Mouse (Mus musculus): ENCODE results near the gene Ccnd3. TPM values are rescaled to one million over a fixed set of nuclear protein-coding genes. Genes with fewer than 3 reads are reported as not detected.

Gene Ccnd3
- polyA plus RNA-seq, 1 experiment = 417 TPM

DNA sequence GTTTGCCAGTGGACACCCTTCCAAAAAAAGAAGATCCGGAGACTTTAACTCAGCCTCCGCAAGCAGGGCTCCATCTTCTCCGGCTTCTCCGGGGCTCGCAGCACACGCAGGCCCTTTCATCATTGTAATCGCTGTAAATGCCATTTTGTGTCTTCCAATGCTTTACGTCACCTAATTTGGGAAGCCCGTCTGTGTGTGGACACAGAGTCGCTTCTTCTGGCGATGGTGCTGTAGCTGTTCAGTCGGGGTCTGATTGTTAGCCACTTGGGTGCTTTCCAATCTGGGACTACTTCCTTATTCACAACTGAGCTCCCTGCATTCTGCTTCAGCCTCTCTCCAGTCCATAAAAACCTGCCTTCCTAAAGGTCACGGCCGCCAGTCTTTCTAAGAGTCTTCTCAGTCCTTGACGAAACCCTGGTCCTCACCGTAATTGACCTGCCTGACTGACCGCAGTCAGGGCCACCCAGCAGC lies 41.0 kb downstream of the Ccnd3 start:
- peaks cover 8% of the 10 kb centered on the region for H3K4me1 ChIP-seq (ENCODE audit: control insufficient read depth, insufficient read depth, low read length)
- WGBS = 79% methylated on average over 17 of the region's 17 CpGs
- no peak overlapping the region for H3K4me3 ChIP-seq (replicated peaks; ENCODE audit: control insufficient read depth, low read depth, low read length)
- TF ChIP-seq CTCF (IDR thresholded peaks at IDR 0.05; ENCODE audit: control insufficient read depth, insufficient read depth, low read length) (no peak), POLR2A (IDR thresholded peaks at IDR 0.05; ENCODE audit: borderline replicate concordance, control insufficient read depth, low read depth, low read length) (no peak)
- no peak overlapping the region for H3K27ac ChIP-seq (ENCODE audit: control insufficient read depth, insufficient read depth, low read depth, low read length, poor library complexity)

DNA sequence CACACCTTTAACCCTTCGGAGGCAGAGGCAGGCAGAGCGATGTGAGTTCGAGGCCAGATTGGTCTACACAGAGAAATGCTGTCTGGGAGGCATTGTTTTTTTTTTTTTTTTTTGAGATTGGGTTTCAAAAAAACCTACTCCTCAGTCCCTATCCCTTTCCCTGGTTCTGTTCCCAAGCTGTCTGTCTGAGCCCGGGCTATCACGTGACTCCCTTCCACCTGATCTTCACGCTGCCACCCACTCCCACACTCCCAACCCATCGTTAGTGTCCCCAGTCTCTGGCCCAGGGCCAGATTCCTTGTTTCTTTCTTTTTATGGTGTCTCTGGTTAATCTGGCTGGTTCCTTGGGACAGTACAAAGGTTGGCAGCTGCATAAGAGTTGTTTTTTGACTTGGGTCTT lies 46.2 kb downstream of the Ccnd3 start:
- no peak for TF ChIP-seq POLR2A (IDR thresholded peaks at IDR 0.05; ENCODE audit: borderline replicate concordance, control insufficient read depth, low read depth, low read length)
- TF ChIP-seq CTCF (IDR thresholded peaks at IDR 0.05; ENCODE audit: control insufficient read depth, insufficient read depth, low read length) = no peak

DNA sequence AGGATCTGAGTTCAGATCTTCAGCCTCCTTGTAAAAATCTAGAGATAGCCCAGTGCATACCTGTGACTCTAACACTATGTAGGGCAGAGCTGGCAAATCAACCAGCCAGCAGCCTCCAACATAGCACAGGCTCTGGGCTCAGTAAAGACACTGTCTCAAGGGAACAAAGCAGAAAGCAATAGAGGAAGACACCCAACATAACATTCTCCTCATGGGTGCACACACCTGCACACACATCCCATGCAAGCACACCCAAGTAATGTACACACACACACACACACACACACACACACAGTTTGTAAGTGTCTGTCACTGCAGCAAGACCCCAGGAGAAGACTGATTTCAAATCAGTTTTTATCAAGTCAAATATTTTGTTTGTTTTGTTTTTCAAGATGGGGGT lies 48.1 kb downstream of the Ccnd3 start:
- Histone ChIP-seq H3K27ac (ENCODE audit: control insufficient read depth, insufficient read depth, low read depth, low read length, poor library complexity) (peak overlapping the region; percentile 2; the same call in 1 of the 2 replicates), H3K4me1 (ENCODE audit: control insufficient read depth, insufficient read depth, low read length) (no peaks in the 10 kb centered on the region; the same call in 1 of the 2 replicates), H3K4me3 (replicated peaks; ENCODE audit: control insufficient read depth, low read depth, low read length) (no peak overlapping the region)
- no peak for TF ChIP-seq CTCF (IDR thresholded peaks at IDR 0.05; ENCODE audit: control insufficient read depth, insufficient read depth, low read length)

More for the DNA sequence above, 46.2 kb downstream of the Ccnd3 start:
- Histone ChIP-seq H3K4me3 (replicated peaks; ENCODE audit: control insufficient read depth, low read depth, low read length) (no peak overlapping the region), H3K27ac (ENCODE audit: control insufficient read depth, insufficient read depth, low read depth, low read length, poor library complexity) (no peak overlapping the region), H3K4me1 (ENCODE audit: control insufficient read depth, insufficient read depth, low read length) (no peaks in the 10 kb centered on the region; the same call in 1 of the 2 replicates)
- WGBS = 90% methylated on average over 7 of the region's 7 CpGs

DNA sequence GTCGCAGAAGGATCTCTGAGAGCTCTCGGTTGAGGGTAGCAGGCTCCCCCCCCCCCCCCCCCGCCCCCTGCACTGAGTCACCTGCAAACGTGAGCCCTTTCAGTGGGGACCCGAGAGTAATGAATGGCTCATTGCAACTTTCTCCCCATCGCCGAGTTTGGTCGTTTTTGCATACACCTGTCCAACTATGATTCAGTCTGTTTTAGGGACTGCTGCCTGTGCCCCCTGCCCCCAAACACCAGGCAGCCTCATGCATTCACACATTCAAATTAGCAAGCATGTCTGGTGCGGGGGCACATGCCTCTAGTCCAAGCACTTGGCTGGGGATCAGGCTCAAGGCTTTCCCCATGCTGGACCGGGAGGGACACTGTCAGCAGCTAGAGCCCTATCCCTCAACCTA lies 49.8 kb downstream of the Ccnd3 start:
- 65% methylated on average over 10 of the region's 10 CpGs for WGBS
- Histone ChIP-seq H3K27ac (ENCODE audit: control insufficient read depth, insufficient read depth, low read depth, low read length, poor library complexity) (peak overlapping the region; percentile 52; the same call in 1 of the 2 replicates), H3K4me3 (replicated peaks; ENCODE audit: control insufficient read depth, low read depth, low read length) (no peak overlapping the region), H3K4me1 (ENCODE audit: control insufficient read depth, insufficient read depth, low read length) (no peaks in the 10 kb centered on the region; the same call in 1 of the 2 replicates)
- TF ChIP-seq POLR2A (IDR thresholded peaks at IDR 0.05; ENCODE audit: borderline replicate concordance, control insufficient read depth, low read depth, low read length) = no peak
- TF ChIP-seq CTCF (IDR thresholded peaks at IDR 0.05; ENCODE audit: control insufficient read depth, insufficient read depth, low read length) = no peak

DNA sequence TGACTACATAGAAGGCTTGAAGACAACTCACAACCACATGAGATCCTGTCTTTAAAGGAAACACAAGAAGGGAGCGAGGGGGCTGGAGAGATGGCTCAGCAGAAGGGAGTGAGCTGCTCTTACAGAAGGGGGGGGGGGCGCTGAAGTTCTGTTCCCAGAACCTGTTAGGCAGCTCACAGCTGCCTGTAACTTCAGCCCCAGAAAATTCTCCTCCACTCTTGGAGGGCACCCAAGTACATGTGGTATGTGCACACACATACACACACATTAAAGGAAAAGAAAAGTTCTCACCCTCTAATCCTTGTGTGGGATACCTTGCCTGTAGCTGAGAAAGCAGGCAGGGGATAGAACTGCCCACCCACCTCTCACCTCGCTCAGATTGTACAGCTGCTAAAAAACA lies 52.3 kb downstream of the Ccnd3 start:
- WGBS = 57% methylated on average over 3 of the region's 3 CpGs
- Histone ChIP-seq H3K27ac (ENCODE audit: control insufficient read depth, insufficient read depth, low read depth, low read length, poor library complexity) (peak overlapping the region; percentile 47; the same call in 1 of the 2 replicates), H3K4me1 (ENCODE audit: control insufficient read depth, insufficient read depth, low read length) (no peaks in the 10 kb centered on the region; the same call in 1 of the 2 replicates), H3K4me3 (replicated peaks; ENCODE audit: control insufficient read depth, low read depth, low read length) (no peak overlapping the region)
- TF ChIP-seq POLR2A (IDR thresholded peaks at IDR 0.05; ENCODE audit: borderline replicate concordance, control insufficient read depth, low read depth, low read length) = no peak
- TF ChIP-seq CTCF (IDR thresholded peaks at IDR 0.05; ENCODE audit: control insufficient read depth, insufficient read depth, low read length) = no peak

DNA sequence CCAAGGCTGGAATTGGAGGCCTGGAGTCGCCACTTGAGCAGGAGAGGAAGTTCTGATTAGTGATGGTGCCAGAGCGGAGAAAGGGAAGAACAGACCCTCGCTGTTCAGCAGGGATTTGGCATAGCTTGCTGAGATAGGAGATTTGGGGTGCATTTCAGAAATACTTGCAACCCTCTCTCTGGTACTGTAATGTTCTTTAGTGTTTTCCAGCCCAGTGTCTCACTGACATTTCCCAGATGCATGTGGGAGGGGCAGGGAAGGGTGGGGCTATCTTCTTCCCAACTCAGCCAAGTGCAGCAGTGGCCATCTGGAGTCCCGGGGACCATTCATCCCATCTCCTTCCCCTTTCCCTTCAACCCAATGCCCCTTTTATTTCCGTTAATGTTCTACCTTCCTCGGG lies 54.9 kb downstream of the Ccnd3 start:
- Histone ChIP-seq H3K4me3 (replicated peaks; ENCODE audit: control insufficient read depth, low read depth, low read length) (no peak overlapping the region), H3K4me1 (ENCODE audit: control insufficient read depth, insufficient read depth, low read length) (no peaks in the 10 kb centered on the region; the same call in 1 of the 2 replicates), H3K27ac (ENCODE audit: control insufficient read depth, insufficient read depth, low read depth, low read length, poor library complexity) (no peak overlapping the region)
- WGBS = 84% methylated on average over 6 of the region's 6 CpGs
- TF ChIP-seq POLR2A (IDR thresholded peaks at IDR 0.05; ENCODE audit: borderline replicate concordance, control insufficient read depth, low read depth, low read length) (no peak), CTCF (IDR thresholded peaks at IDR 0.05; ENCODE audit: control insufficient read depth, insufficient read depth, low read length) (no peak)

DNA sequence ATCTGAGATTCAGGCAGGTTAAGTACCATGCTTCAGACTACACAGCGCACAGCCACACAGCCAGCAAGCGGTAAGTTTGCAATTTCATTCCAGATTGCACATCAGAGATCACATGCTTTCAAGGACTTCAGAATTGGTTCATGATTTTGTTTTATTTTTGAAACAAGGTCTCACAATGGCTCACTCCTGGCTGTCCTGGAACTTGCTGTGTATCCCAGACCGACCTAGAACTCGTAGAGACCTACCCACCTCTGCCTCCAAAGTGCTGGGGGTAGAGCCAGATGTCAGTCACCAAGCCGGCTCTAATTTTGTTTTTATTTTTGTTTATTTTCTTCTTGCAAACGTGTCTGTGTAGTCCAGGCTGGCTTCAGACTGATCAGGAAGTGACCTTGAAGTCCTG lies 58.0 kb downstream of the Ccnd3 start:
- Histone ChIP-seq H3K27ac (ENCODE audit: control insufficient read depth, insufficient read depth, low read depth, low read length, poor library complexity) (no peak overlapping the region), H3K4me3 (replicated peaks; ENCODE audit: control insufficient read depth, low read depth, low read length) (no peak overlapping the region), H3K4me1 (ENCODE audit: control insufficient read depth, insufficient read depth, low read length) (no peaks in the 10 kb centered on the region; the same call in 1 of the 2 replicates)
- no peak for TF ChIP-seq CTCF (IDR thresholded peaks at IDR 0.05; ENCODE audit: control insufficient read depth, insufficient read depth, low read length)
- TF ChIP-seq POLR2A (IDR thresholded peaks at IDR 0.05; ENCODE audit: borderline replicate concordance, control insufficient read depth, low read depth, low read length) = no peak
- WGBS = 82% methylated on average over 6 of the region's 6 CpGs

DNA sequence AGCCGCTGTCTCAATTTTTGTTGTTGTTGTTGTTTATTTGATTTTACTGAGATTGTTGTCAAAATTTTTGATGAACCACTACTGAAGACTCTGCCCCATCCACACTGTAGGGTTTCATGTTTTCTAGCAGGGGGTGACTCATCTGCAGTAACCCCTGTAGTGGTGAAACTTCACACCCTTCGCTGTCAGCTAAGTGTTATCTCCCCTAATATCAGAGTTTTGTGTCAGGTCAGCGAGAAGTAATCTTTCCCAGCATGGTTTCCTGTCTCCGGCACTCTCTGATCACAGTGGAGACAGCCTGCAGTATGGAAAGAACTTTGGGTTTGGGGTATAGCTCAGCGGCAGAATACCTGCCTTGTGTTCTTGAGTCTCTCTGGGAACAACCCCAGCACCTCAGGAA lies 59.8 kb downstream of the Ccnd3 start:
- 44% methylated on average over 5 of the region's 5 CpGs for WGBS
- Histone ChIP-seq H3K27ac (ENCODE audit: control insufficient read depth, insufficient read depth, low read depth, low read length, poor library complexity) (no peak overlapping the region), H3K4me1 (ENCODE audit: control insufficient read depth, insufficient read depth, low read length) (no peaks in the 10 kb centered on the region; the same call in 1 of the 2 replicates), H3K4me3 (replicated peaks; ENCODE audit: control insufficient read depth, low read depth, low read length) (no peak overlapping the region)
- TF ChIP-seq POLR2A (IDR thresholded peaks at IDR 0.05; ENCODE audit: borderline replicate concordance, control insufficient read depth, low read depth, low read length) = no peak
- TF ChIP-seq CTCF (IDR thresholded peaks at IDR 0.05; ENCODE audit: control insufficient read depth, insufficient read depth, low read length) = no peak

DNA sequence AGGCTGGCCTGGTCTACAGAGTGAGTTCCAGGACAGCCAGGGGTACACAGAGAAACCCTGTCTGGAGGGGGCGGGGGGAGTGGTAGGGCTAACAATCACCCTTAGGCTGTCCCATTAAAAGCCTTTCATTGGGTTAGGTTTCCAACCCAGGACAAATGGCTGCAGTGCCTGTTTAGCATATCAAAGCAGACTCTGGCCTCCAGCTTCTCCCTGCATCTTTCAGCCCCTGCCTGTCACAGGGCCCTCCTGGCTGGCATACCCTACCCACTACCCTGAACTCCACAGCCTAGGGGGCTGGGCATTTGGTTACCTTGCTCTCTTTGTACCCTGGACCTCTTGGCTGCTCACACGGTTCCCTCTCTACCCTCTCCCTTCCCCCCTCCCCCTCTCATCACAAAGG lies 61.3 kb downstream of the Ccnd3 start:
- TF ChIP-seq CTCF (IDR thresholded peaks at IDR 0.05; ENCODE audit: control insufficient read depth, insufficient read depth, low read length) (no peak), POLR2A (IDR thresholded peaks at IDR 0.05; ENCODE audit: borderline replicate concordance, control insufficient read depth, low read depth, low read length) (no peak)
- WGBS = 68% methylated on average over 2 of the region's 2 CpGs
- Histone ChIP-seq H3K27ac (ENCODE audit: control insufficient read depth, insufficient read depth, low read depth, low read length, poor library complexity) (no peak overlapping the region), H3K4me1 (ENCODE audit: control insufficient read depth, insufficient read depth, low read length) (no peaks in the 10 kb centered on the region; the same call in 1 of the 2 replicates), H3K4me3 (replicated peaks; ENCODE audit: control insufficient read depth, low read depth, low read length) (no peak overlapping the region)

All from bone marrow, adult 2 months (tissue).